Mouse (Mus musculus) testis, adult 2 months (tissue): Measurements from ENCODE around the gene Kcna7. TPM values are rescaled to one million over a fixed set of nuclear protein-coding genes. Genes with fewer than 3 reads are reported as not detected.

Experiments
- H3K27ac ChIP-seq: fragments of 200-500 bp; 2 replicates; pipeline ENCODE4 v1.5.1; 2012; ENCODE audit warnings: low read depth, low read length; ENCODE audit not compliant: control insufficient read depth, insufficient read depth
- H3K27me3 ChIP-seq: fragments of 200-500 bp; 2 replicates; pipeline ENCODE4 v1.6.1; 2012; ENCODE audit warnings: mild to moderate bottlenecking, low read length, moderate library complexity; ENCODE audit not compliant: control insufficient read depth, insufficient read depth
- H3K36me3 ChIP-seq: fragments of 200-500 bp; 2 replicates; pipeline ENCODE4 v1.6.1; 2012; ENCODE audit warnings: mild to moderate bottlenecking, low read length; ENCODE audit not compliant: control insufficient read depth, insufficient read depth
- H3K4me1 ChIP-seq: fragments of 200-500 bp; 2 replicates; pipeline ENCODE4 v1.6.1; 2012; ENCODE audit warnings: low read length; ENCODE audit not compliant: control insufficient read depth, insufficient read depth
- H3K4me3 ChIP-seq: fragments of 200-500 bp; 2 replicates; pipeline ENCODE4 v1.5.1; 2012; ENCODE audit warnings: low read depth, mild to moderate bottlenecking, low read length, moderate library complexity, mixed read lengths; ENCODE audit not compliant: control insufficient read depth
- CTCF ChIP-seq: fragments of 200-500 bp; IDR thresholded peaks from 2 replicates; pipeline ENCODE4 v1.5.1; 2012; ENCODE audit warnings: low read depth, mild to moderate bottlenecking, inconsistent platforms, low read length, moderate library complexity; ENCODE audit not compliant: control insufficient read depth, insufficient read depth, insufficient replicate concordance
- POLR2A ChIP-seq: fragments of 200-500 bp; IDR thresholded peaks from 2 replicates; pipeline ENCODE4 v1.6.1; 2012; ENCODE audit warnings: low read depth, mild to moderate bottlenecking, inconsistent platforms, low read length, moderate library complexity; ENCODE audit not compliant: control insufficient read depth
- polyA plus RNA-seq: library from polyadenylated mRNA; depleted of rRNA; stranded (reverse); fragments of >200 nt; gene quantifications from 2 replicates; pipeline ENCODE4 v1.2.3, GENCODE M21; 2012

Kcna7 gene
- polyA plus RNA-seq, 1 experiment, result 1.1 TPM

DNA sequence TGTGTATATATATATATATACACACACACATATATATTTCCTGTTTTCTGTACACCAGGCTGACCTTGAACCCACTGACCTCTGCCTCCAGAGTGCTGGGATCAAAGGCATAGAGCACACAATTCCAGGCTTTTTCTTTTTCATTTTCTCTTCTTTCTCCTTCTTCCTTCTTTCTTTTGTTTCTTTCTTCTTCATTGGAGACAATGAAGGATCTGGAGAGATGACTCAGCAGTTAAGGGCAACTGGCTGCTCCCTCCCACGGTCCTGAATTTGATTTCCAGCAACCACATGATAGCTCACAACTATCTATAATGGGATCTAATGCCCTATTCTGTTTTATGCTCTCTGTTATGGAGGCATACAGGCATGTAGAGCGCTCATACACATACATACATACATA, 8.7 kb upstream of the Kcna7 start:
- Histone ChIP-seq H3K4me1 (peaks cover 2% of the 10 kb centered on the region), H3K27me3 (no peaks in the 10 kb centered on the region), H3K36me3 (peaks cover 2% of the 10 kb centered on the region), H3K27ac (no peak overlapping the region), H3K4me3 (no peak overlapping the region; the same call in 1 of the 2 replicates)
- TF ChIP-seq CTCF (no peak), POLR2A (no peak)

- TF ChIP-seq POLR2A (no peak), CTCF (no peak)
- Histone ChIP-seq H3K36me3 (no peaks in the 10 kb centered on the region), H3K27ac (no peak overlapping the region), H3K4me3 (no peak overlapping the region), H3K4me1 (peaks cover 13% of the 10 kb centered on the region), H3K27me3 (no peaks in the 10 kb centered on the region)
Measured at GRCm38 (mm10) chr7:45401521-45402085, 3.9 kb upstream of the Kcna7 start.

- Histone ChIP-seq H3K36me3 (no peaks in the 10 kb centered on the region), H3K4me3 (no peak overlapping the region), H3K27ac (no peak overlapping the region), H3K4me1 (peaks cover 15% of the 10 kb centered on the region), H3K27me3 (no peaks in the 10 kb centered on the region)
- no peak for TF ChIP-seq POLR2A
- no peak for TF ChIP-seq CTCF
Measured at GRCm38 (mm10) chr7:45403532-45404261, 1.8 kb upstream of the Kcna7 start.

GRCm38 (mm10) chr7:45406157-45407156, 1.0 kb downstream of the Kcna7 start:
- Histone ChIP-seq H3K27me3 (no peaks in the 10 kb centered on the region), H3K27ac (0 out of 2 replicates have a peak overlapping the region, but pooled peaks have one; percentile 55), H3K4me1 (peaks cover 15% of the 10 kb centered on the region), H3K4me3 (peak overlapping the region; percentile 63), H3K36me3 (no peaks in the 10 kb centered on the region)
- TF ChIP-seq POLR2A (no peak), CTCF (no peak)

DNA sequence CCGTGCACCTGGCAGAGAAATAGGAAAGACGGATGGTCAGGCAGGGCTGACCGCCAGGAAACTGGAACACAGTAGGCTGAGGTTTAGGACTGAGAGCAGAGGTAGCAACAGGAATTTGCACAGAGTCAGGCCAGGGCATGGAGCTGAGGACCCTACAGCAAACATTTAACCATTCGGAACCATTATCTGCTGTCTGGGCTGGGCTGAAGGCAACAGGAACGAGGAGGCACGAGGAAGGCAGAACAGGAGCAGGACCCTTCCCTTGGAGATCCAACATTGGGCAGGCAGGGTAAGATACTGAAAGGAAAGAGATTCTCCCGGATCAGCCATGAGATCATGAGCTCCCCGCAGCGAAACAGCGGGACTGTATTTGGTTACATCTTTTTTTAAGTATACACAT, 2.4 kb downstream of the Kcna7 start:
- Histone ChIP-seq H3K36me3 (no peaks in the 10 kb centered on the region), H3K4me3 (no peak overlapping the region), H3K27ac (no peak overlapping the region), H3K27me3 (no peaks in the 10 kb centered on the region), H3K4me1 (peaks cover 15% of the 10 kb centered on the region)
- TF ChIP-seq CTCF, result no peak
- TF ChIP-seq POLR2A, result no peak

GRCm38 (mm10) chr7:45408351-45408750, 2.9 kb downstream of the Kcna7 start:
- TF ChIP-seq POLR2A, result no peak
- TF ChIP-seq CTCF, result no peak
- Histone ChIP-seq H3K4me1 (peaks cover 20% of the 10 kb centered on the region), H3K27ac (no peak overlapping the region), H3K36me3 (no peaks in the 10 kb centered on the region), H3K4me3 (no peak overlapping the region), H3K27me3 (peaks cover under 1% of the 10 kb centered on the region; the same call in 1 of the 2 replicates)

DNA sequence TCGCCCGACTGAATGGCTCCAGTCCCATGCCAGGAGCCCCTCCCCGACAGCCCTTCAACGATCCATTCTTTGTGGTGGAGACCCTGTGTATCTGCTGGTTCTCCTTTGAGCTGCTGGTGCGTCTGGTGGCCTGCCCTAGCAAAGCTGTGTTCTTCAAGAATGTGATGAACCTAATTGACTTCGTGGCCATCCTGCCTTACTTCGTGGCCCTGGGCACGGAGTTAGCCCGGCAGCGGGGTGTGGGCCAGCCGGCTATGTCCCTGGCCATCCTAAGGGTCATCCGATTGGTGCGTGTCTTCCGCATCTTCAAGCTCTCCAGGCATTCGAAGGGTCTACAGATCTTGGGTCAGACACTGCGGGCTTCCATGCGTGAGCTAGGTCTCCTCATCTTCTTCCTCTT, 3.5 kb downstream of the Kcna7 start:
- Histone ChIP-seq H3K4me3 (no peak overlapping the region), H3K27me3 (peaks cover 6% of the 10 kb centered on the region), H3K4me1 (peaks cover 26% of the 10 kb centered on the region), H3K36me3 (no peaks in the 10 kb centered on the region), H3K27ac (no peak overlapping the region)
- no peak for TF ChIP-seq POLR2A
- TF ChIP-seq CTCF, result no peak
